Mouse (Mus musculus) brown adipose tissue, adult 24 weeks (tissue): Measurements from ENCODE around the gene Pcnx2. TPM values are rescaled to one million over a fixed set of nuclear protein-coding genes. Genes with fewer than 3 reads are reported as not detected.

Experiments
- H3K27ac ChIP-seq: fragments of 200-500 bp; replicated peaks from 2 replicates; pipeline ENCODE4 v1.5.1; 2012; ENCODE audit warnings: low read depth, mild to moderate bottlenecking, low read length
- H3K4me1 ChIP-seq: fragments of 200-500 bp; 2 replicates; pipeline ENCODE4 v1.6.1; 2012; ENCODE audit warnings: low read length, mixed read lengths; ENCODE audit not compliant: control insufficient read depth, insufficient read depth, insufficient read length
- H3K4me3 ChIP-seq: fragments of 200-500 bp; 2 replicates; pipeline ENCODE4 v1.5.1; 2012; ENCODE audit warnings: low read depth, mild to moderate bottlenecking, low read length, moderate library complexity; ENCODE audit not compliant: insufficient read depth
- polyA plus RNA-seq: library from polyadenylated mRNA; stranded (reverse); fragments of >200 nt; gene quantifications from 2 replicates; pipeline ENCODE4 v1.2.4, GENCODE M21; 2012; ENCODE audit not compliant: missing spikeins, insufficient read depth, insufficient read length

The Pcnx2 gene
- polyA plus RNA-seq, 1 experiment, result not detected

DNA sequence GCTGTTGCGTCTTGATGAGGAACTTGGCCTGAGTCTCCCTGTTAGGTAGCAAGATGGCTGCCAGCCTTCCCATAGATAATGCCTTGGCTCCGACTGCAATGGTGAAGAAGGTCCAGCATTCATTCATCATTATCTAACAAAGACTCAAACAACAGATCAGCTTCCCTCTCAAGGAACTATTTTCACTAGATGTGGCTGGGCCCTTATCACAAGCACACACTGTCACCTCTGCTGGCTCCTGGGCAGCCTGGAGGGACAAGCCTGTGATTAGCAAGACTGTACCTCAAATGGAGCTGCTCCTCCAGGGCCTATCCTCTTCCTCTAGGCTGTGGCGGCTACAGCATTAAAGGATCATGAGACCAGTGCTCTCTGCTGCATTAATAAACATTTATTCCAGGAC lies 28.4 kb downstream of the Pcnx2 start:
- Histone ChIP-seq H3K4me3 (no peak overlapping the region), H3K27ac (no peak overlapping the region), H3K4me1 (no peaks in the 10 kb centered on the region)

DNA sequence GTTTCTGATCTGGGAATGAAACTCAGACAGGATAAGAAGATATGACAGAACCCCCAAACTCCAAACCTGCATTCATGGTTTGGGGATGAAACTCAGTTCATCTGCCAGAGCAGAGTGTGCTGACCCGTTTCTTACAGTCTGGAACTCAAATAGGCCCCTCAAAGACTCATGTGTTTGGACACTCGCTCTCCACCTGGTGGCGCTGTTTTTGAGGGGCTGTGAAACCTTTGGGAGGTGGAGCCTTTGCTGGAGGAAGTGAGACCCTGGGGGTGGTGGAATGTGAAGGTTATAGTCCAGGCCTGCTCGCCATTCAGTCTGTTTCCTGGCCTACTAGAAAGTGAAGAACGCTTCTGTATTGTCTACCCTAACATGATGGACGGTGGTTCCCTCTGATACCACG lies 29.6 kb downstream of the Pcnx2 start:
- Histone ChIP-seq H3K4me1 (no peaks in the 10 kb centered on the region), H3K27ac (no peak overlapping the region)

DNA sequence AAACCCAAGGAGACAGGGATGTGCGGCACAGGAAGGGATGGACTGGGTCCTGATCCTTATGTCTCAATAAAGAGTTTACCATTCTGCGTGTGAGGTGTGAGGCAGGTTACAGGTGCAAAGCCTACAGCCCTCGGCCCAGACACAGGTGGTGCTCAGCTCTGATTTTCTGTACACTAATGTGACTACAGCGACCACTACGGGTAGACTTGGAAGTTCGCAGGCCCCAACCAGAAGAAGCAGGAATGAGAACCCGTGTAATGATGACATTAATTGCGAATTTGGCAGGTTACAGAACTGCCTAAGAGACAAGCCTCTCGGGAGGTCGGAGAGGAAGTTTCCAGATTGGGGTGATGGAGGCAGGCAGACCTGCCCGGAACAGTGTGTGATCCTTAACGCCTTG lies 32.0 kb downstream of the Pcnx2 start:
- Histone ChIP-seq H3K27ac (no peak overlapping the region), H3K4me1 (no peaks in the 10 kb centered on the region), H3K4me3 (no peak overlapping the region)

More for the DNA sequence above, 29.6 kb downstream of the Pcnx2 start:
- no peak overlapping the region for H3K4me3 ChIP-seq

- Histone ChIP-seq H3K4me3 (no peak overlapping the region), H3K27ac (no peak overlapping the region), H3K4me1 (no peaks in the 10 kb centered on the region)
Observed at GRCm38 (mm10) chr8:125857251-125857650, 40.9 kb downstream of the Pcnx2 start.

DNA sequence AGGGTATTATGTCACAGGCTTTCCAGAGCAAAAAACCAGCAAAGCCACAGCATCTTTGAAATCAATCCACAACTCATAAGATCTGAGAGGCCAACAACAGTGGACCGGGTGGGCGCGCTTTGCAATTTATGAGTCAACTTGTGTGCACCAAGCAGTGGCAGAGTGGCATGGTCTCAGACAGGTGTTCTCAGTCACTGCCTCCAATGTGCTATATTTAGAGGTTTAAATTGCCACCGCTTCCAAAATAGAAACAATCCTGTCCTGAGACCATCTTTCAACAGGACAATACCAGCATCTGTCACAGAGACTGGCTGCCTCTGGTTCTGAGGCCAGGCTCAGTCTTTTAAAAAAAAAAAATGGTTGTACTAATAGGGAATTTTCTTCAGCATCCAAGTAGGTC lies 42.0 kb downstream of the Pcnx2 start:
- Histone ChIP-seq H3K27ac (no peak overlapping the region), H3K4me1 (no peaks in the 10 kb centered on the region)

DNA sequence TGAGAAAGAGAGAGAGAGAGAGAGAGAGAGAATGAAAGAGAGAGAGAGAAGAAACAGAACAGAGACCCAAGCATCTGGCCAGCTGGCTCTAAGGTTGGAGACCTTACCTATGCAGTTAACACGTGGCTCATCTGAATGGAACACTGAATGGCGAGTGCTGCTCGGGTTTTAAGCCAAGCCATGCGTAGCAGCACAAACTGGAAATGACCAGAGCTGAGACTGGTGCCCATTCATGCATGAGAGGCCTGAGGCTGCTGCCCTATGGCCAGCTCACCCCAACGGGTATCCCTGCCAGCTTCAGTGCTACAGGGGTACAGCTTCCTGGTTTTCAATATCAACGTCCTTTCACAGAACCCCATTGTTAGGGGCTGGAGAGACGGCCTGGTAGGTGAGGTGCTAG lies 43.7 kb downstream of the Pcnx2 start:
- H3K27ac ChIP-seq, result no peak overlapping the region

More for the DNA sequence above, 42.0 kb downstream of the Pcnx2 start:
- H3K4me3 ChIP-seq, result no peak overlapping the region

GRCm38 (mm10) chr8:125853300-125853699 lies 44.8 kb downstream of the Pcnx2 start:
- Histone ChIP-seq H3K4me3 (no peak overlapping the region), H3K4me1 (no peaks in the 10 kb centered on the region), H3K27ac (no peak overlapping the region)

More for the DNA sequence above, 43.7 kb downstream of the Pcnx2 start:
- H3K4me3 ChIP-seq, result no peak overlapping the region
- H3K4me1 ChIP-seq, result no peaks in the 10 kb centered on the region

GRCm38 (mm10) chr8:125849181-125849580 lies 48.9 kb downstream of the Pcnx2 start:
- H3K4me3 ChIP-seq, result no peak overlapping the region

DNA sequence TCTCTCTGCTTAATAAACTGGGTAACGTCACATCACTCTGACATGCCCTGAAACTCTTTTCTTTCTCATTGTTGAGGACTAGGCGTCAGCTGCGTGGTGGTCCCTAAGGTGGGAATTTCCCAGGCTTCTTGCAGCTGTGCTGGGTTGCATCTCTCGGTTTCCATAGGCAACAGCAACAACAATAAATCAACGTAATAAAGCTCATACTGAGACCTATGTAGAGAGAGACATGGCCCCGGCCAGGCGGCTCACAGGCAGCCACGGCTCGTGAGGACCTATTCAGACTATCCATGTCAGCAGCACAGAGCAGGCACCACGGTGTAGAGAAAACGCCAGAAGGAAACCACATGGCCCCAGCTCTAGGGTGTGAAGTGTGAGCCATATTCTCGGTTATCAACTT lies 50.3 kb downstream of the Pcnx2 start:
- H3K27ac ChIP-seq, result no peak overlapping the region
- no peak overlapping the region for H3K4me3 ChIP-seq
- no peaks in the 10 kb centered on the region for H3K4me1 ChIP-seq

More at GRCm38 (mm10) chr8:125849181-125849580, 48.9 kb downstream of the Pcnx2 start:
- H3K4me1 ChIP-seq, result no peaks in the 10 kb centered on the region
- no peak overlapping the region for H3K27ac ChIP-seq

- no peaks in the 10 kb centered on the region for H3K4me1 ChIP-seq
- H3K4me3 ChIP-seq, result no peak overlapping the region
- no peak overlapping the region for H3K27ac ChIP-seq
Observed at GRCm38 (mm10) chr8:125845281-125845680, 52.8 kb downstream of the Pcnx2 start.

- no peaks in the 10 kb centered on the region for H3K4me1 ChIP-seq
- H3K27ac ChIP-seq, result no peak overlapping the region
- no peak overlapping the region for H3K4me3 ChIP-seq
Observed at GRCm38 (mm10) chr8:125843122-125843836, 54.8 kb downstream of the Pcnx2 start.

- H3K4me3 ChIP-seq, result no peak overlapping the region
- no peaks in the 10 kb centered on the region for H3K4me1 ChIP-seq
- H3K27ac ChIP-seq, result no peak overlapping the region
Observed at GRCm38 (mm10) chr8:125842158-125842557, 56.0 kb downstream of the Pcnx2 start.

- no peak overlapping the region for H3K27ac ChIP-seq
- H3K4me3 ChIP-seq, result no peak overlapping the region
- no peaks in the 10 kb centered on the region for H3K4me1 ChIP-seq
Observed at GRCm38 (mm10) chr8:125824688-125825087, 73.4 kb downstream of the Pcnx2 start.

- Histone ChIP-seq H3K4me1 (no peaks in the 10 kb centered on the region), H3K27ac (no peak overlapping the region), H3K4me3 (no peak overlapping the region)
Observed at GRCm38 (mm10) chr8:125823719-125824118, 74.4 kb downstream of the Pcnx2 start.

DNA sequence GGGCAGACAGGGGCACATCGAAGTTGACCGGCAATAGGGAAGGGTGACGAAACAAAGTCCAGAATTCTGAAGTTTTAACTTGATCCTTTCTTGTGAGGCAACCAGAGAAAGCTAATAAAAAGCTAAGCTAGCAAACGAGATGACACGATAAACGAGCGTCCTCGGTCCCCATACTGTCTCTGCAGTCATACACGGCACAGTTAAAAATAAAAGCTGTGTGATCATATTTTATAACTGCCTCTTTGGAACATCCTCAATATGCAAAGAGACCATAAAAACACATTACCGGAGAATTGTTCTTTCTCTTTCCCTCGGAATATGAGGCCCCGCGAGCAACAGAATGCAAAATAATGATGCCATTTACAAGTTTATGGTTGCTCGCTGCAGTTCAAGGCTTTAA lies 76.1 kb downstream of the Pcnx2 start:
- Histone ChIP-seq H3K4me1 (no peaks in the 10 kb centered on the region), H3K27ac (no peak overlapping the region), H3K4me3 (no peak overlapping the region)

DNA sequence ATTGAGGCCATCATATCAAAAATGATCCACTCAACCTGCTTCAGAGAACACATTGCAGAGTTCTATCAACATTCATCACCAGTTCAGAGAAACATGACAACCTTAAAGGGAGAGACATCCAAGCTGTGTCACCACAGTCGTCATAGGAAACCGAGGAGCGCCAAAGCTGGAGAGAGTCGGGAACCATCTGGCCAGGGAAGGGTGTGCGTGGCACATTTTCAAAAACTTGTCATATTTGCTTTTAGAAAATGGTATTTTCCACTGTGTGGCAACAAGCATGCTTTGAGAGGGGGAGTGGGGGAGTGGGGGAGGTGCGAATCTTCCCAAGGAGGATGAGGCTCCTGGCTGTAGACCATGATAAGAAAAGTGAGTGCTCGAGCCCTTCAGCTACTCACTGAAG lies 78.3 kb downstream of the Pcnx2 start:
- no peak overlapping the region for H3K27ac ChIP-seq
- H3K4me3 ChIP-seq, result no peak overlapping the region

More for the DNA sequence above, 78.3 kb downstream of the Pcnx2 start:
- H3K4me1 ChIP-seq, result no peaks in the 10 kb centered on the region
